Mouse (Mus musculus): Measurements from ENCODE around the gene Tssc4. TPM values are rescaled to one million over a fixed set of nuclear protein-coding genes. Genes with fewer than 3 reads are reported as not detected.
A peak's percentile ranks its signal among the peaks of the same experiment; 100 is the strongest.

Gene Tssc4
- polyA plus RNA-seq, 1 experiment from 2014 or later = 63.8 TPM

DNA sequence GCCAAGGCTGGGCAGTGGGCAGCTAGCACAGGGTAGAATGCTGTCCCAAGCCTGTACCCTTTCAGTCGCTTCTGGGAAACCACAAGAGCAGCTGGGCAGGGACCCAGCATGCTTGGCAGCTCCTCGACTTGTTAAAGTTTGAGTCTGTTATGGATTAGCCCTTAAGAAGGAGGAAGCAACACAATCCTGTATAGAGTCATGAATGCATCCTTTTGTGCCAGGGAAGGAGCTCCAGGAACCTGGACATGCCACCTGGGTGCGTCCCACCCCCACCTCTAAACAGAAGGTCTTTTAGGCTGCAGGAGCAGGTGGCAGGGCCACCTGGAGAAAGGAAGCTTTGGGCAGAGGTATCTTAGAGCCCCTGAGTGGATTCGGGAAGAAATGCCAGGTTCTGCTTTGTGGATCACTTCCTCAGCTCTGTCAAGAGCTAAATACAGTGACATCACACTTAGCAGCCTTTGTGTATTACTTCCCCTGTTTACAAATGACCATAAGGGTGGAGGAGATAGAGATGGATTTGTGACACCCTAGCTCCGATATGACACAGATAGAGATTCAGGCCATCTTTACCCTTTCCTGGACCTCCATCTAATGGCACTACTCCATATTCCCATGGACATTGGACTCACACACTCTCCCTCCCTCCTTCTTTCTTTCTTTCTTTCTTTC lies 9.7 kb upstream of the Tssc4 start:
- Histone ChIP-seq H3K27ac (ENCODE audit: low read depth, low read length) (no peak overlapping the region), H3K9ac (ENCODE audit: low read length) (no peak overlapping the region), H3K4me2 (no peak overlapping the region), H3K4me3 (ENCODE audit: low read depth, low read length) (no peak overlapping the region), H3K4me1 (ENCODE audit: control insufficient read depth, insufficient read depth, low read length) (peaks cover 10% of the 10 kb centered on the region), H3K9me3 (ENCODE audit: control insufficient read depth, low read length) (no peaks in the 10 kb centered on the region), H3K27me3 (ENCODE audit: control insufficient read depth, insufficient read depth, low read length) (no peaks in the 10 kb centered on the region), H3K36me3 (ENCODE audit: control insufficient read depth, insufficient read depth, low read length) (peaks cover 6% of the 10 kb centered on the region; the same call in 1 of the 2 replicates)
- no peak for ATAC-seq (ENCODE audit: low FRiP score)
- no peak for DNase-seq (ENCODE audit: low spot score, missing footprints)
- WGBS = 87% methylated on average over 5 of the region's 5 CpGs

DNA sequence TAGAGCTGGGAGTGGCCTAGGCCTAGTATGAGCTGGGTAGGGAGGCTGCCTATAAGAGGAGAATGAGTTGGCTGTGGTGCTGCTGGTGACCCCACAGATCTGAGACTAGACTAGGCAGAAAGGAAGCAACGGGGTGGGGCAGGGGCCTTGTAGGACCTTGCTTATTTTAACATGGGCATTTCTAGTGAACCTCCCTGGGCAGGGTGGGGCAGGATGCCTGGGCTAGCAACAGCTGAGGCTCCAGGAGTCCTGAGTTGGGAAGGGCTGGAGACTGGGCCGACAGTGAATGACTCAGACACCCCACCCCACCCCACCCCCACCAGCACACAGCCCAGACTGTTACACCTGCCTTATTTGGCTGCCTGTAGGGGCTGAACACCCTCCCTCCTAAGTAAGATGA lies 6.3 kb upstream of the Tssc4 start:
- WGBS = 89% methylated on average over 2 of the region's 2 CpGs
- ATAC-seq (ENCODE audit: low FRiP score) (no peak), DNase-seq (ENCODE audit: low spot score, missing footprints) (no peak)
- Histone ChIP-seq H3K4me3 (ENCODE audit: low read depth, low read length) (no peak overlapping the region), H3K9me3 (ENCODE audit: control insufficient read depth, low read length) (no peaks in the 10 kb centered on the region), H3K4me1 (ENCODE audit: control insufficient read depth, insufficient read depth, low read length) (peaks cover under 1% of the 10 kb centered on the region), H3K4me2 (no peak overlapping the region), H3K9ac (ENCODE audit: low read length) (no peak overlapping the region), H3K27me3 (ENCODE audit: control insufficient read depth, insufficient read depth, low read length) (no peaks in the 10 kb centered on the region), H3K27ac (ENCODE audit: low read depth, low read length) (no peak overlapping the region), H3K36me3 (ENCODE audit: control insufficient read depth, insufficient read depth, low read length) (peaks cover 23% of the 10 kb centered on the region)

DNA sequence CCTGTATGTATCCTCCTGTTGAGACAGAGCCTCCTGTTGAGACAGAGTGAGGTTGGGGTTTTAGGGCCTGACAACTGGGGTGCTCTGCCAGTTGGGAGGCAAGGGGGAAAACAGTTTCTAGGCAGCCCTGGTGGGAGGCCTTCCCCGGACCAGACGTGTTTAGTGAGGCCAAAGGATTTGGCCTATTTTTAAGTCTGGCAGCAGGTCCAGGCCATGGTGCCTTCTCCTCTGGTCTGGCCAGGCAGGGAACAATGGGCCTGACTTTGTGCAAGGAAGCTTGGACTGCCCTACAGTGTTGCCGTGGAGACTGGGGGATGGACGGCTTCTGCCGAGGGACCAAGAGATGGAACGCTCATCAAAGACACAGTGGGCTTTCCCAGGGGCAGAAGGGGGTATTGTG lies 4.8 kb upstream of the Tssc4 start:
- Histone ChIP-seq H3K9ac (ENCODE audit: low read length) (no peak overlapping the region), H3K4me3 (ENCODE audit: low read depth, low read length) (no peak overlapping the region), H3K4me2 (no peak overlapping the region), H3K27ac (ENCODE audit: low read depth, low read length) (no peak overlapping the region), H3K9me3 (ENCODE audit: control insufficient read depth, low read length) (no peaks in the 10 kb centered on the region), H3K27me3 (ENCODE audit: control insufficient read depth, insufficient read depth, low read length) (no peaks in the 10 kb centered on the region), H3K4me1 (ENCODE audit: control insufficient read depth, insufficient read depth, low read length) (peaks cover 10% of the 10 kb centered on the region), H3K36me3 (ENCODE audit: control insufficient read depth, insufficient read depth, low read length) (peaks cover 23% of the 10 kb centered on the region)
- no peak for DNase-seq (ENCODE audit: low spot score, missing footprints)
- WGBS = 34% methylated on average over 6 of the region's 6 CpGs
- no peak for ATAC-seq (ENCODE audit: low FRiP score)

DNA sequence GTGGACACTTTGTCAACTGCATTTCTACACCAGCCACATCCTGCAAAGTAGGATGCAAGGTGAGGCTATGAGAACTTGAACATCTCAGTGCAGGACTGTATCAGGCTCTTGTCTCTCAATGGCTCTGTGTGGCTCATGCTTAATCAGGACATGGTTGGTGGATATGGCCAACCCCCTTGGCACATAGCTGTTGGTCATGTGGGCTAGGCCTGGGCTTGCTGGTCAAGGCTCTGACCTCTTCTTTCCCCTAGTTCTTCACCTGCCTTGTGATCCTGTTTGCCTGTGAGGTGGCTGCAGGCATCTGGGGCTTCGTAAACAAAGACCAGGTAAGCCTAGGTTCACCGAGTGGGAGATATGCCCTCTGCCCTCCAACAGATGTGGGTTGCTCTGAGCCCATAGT lies 3.4 kb upstream of the Tssc4 start:
- H3K9ac ChIP-seq (ENCODE audit: low read length) = no peak overlapping the region
- DNase-seq (ENCODE audit: low spot score, missing footprints) (no peak), ATAC-seq (ENCODE audit: low FRiP score) (no peak)
- no peak overlapping the region for H3K4me2 ChIP-seq
- H3K4me1 ChIP-seq (ENCODE audit: control insufficient read depth, insufficient read depth, low read length) = peaks cover 18% of the 10 kb centered on the region
- no peak overlapping the region for H3K27ac ChIP-seq (ENCODE audit: low read depth, low read length)
- no peak overlapping the region for H3K4me3 ChIP-seq (ENCODE audit: low read depth, low read length)
- H3K9me3 ChIP-seq (ENCODE audit: control insufficient read depth, low read length) = no peaks in the 10 kb centered on the region
- H3K27me3 ChIP-seq (ENCODE audit: control insufficient read depth, insufficient read depth, low read length) = no peaks in the 10 kb centered on the region
- 95% methylated on average over 2 of the region's 2 CpGs for WGBS
- H3K36me3 ChIP-seq (ENCODE audit: control insufficient read depth, insufficient read depth, low read length) = peaks cover 23% of the 10 kb centered on the region

GRCm38 (mm10) chr7:143067469-143067868 lies 1.6 kb upstream of the Tssc4 start:
- no peak overlapping the region for H3K4me2 ChIP-seq
- no peak overlapping the region for H3K4me3 ChIP-seq (ENCODE audit: low read depth, low read length)
- no peaks in the 10 kb centered on the region for H3K27me3 ChIP-seq (ENCODE audit: control insufficient read depth, insufficient read depth, low read length)
- H3K27ac ChIP-seq (ENCODE audit: low read depth, low read length) = no peak overlapping the region
- H3K9ac ChIP-seq (ENCODE audit: low read length) = no peak overlapping the region; the same call in 1 of the 2 replicates
- DNase-seq (ENCODE audit: low spot score, missing footprints) = no peak
- no peaks in the 10 kb centered on the region for H3K9me3 ChIP-seq (ENCODE audit: control insufficient read depth, low read length)
- peaks cover 20% of the 10 kb centered on the region for H3K4me1 ChIP-seq (ENCODE audit: control insufficient read depth, insufficient read depth, low read length)
- WGBS = 84% methylated on average over 2 of the region's 2 CpGs
- peaks cover 23% of the 10 kb centered on the region for H3K36me3 ChIP-seq (ENCODE audit: control insufficient read depth, insufficient read depth, low read length)
- ATAC-seq (ENCODE audit: low FRiP score) = no peak

GRCm38 (mm10) chr7:143067897-143068296 lies 1.2 kb upstream of the Tssc4 start:
- Histone ChIP-seq H3K4me3 (ENCODE audit: low read depth, low read length) (peak overlapping the region; percentile 88), H3K9ac (ENCODE audit: low read length) (peak overlapping the region; percentile 72)
- 88% methylated on average over 3 of the region's 3 CpGs for WGBS

GRCm38 (mm10) chr7:143068316-143068881 lies 650 bp upstream of the Tssc4 start:
- Histone ChIP-seq H3K36me3 (ENCODE audit: control insufficient read depth, insufficient read depth, low read length) (peaks cover 17% of the 10 kb centered on the region), H3K4me3 (ENCODE audit: low read depth, low read length) (peak overlapping the region; percentile 88), H3K27ac (ENCODE audit: low read depth, low read length) (peak overlapping the region; percentile 93), H3K4me2 (peak overlapping the region; percentile 67), H3K27me3 (ENCODE audit: control insufficient read depth, insufficient read depth, low read length) (no peaks in the 10 kb centered on the region), H3K4me1 (ENCODE audit: control insufficient read depth, insufficient read depth, low read length) (peaks cover 20% of the 10 kb centered on the region), H3K9me3 (ENCODE audit: control insufficient read depth, low read length) (no peaks in the 10 kb centered on the region), H3K9ac (ENCODE audit: low read length) (peak overlapping the region; percentile 72)
- 42% methylated on average over 13 of the region's 13 CpGs for WGBS
- 0 out of 2 replicates have a peak, but pooled peaks have one; percentile 1 for ATAC-seq (ENCODE audit: low FRiP score)
- DNase-seq (ENCODE audit: low spot score, missing footprints) = peak; percentile 91

More at GRCm38 (mm10) chr7:143067897-143068296, 1.2 kb upstream of the Tssc4 start:
- no peaks in the 10 kb centered on the region for H3K27me3 ChIP-seq (ENCODE audit: control insufficient read depth, insufficient read depth, low read length)
- no peaks in the 10 kb centered on the region for H3K9me3 ChIP-seq (ENCODE audit: control insufficient read depth, low read length)
- DNase-seq (ENCODE audit: low spot score, missing footprints) (no peak), ATAC-seq (ENCODE audit: low FRiP score) (no peak)
- peak overlapping the region; percentile 93 for H3K27ac ChIP-seq (ENCODE audit: low read depth, low read length)
- H3K4me1 ChIP-seq (ENCODE audit: control insufficient read depth, insufficient read depth, low read length) = peaks cover 20% of the 10 kb centered on the region
- peaks cover 22% of the 10 kb centered on the region for H3K36me3 ChIP-seq (ENCODE audit: control insufficient read depth, insufficient read depth, low read length)
- peak overlapping the region; percentile 67 for H3K4me2 ChIP-seq

DNA sequence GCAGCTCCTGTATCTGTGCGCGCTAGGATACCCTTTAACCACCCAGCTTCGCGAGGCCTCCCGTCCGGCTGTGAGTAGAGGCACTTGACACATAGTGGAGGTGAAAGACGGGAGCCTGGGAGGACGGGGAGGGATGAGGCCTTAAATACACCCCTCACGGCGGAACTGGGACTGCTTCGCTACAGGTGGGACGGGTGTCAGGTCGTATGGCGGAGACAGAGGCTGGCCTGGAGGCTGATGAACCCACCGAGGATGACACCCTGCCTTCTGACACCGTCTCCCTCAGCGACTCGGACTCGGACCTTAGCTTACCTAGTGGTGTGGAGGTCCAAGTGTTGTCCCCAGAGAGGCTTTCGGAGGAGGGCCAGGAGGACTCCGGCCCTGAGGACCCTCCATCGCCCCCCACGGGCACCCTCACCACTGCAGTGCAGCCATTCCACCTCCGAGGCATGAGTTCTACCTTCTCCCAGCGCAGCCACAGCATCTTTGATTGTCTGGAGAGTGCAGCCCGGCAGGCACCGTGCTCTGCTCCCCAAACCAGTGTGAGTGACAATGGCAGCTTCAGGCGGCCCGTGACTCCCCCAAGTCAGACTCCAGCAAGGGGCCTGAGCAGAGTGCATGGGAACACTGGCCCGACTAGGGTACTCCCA lies 827 bp downstream of the Tssc4 start:
- Histone ChIP-seq H3K4me3 (ENCODE audit: low read depth, low read length) (peak overlapping the region; percentile 88), H3K27ac (ENCODE audit: low read depth, low read length) (peak overlapping the region; percentile 62; the same call in 1 of the 2 replicates), H3K36me3 (ENCODE audit: control insufficient read depth, insufficient read depth, low read length) (peaks cover 15% of the 10 kb centered on the region), H3K9ac (ENCODE audit: low read length) (peak overlapping the region; percentile 94), H3K4me2 (peak overlapping the region; percentile 97), H3K9me3 (ENCODE audit: control insufficient read depth, low read length) (no peaks in the 10 kb centered on the region), H3K27me3 (ENCODE audit: control insufficient read depth, insufficient read depth, low read length) (no peaks in the 10 kb centered on the region), H3K4me1 (ENCODE audit: control insufficient read depth, insufficient read depth, low read length) (peaks cover 20% of the 10 kb centered on the region)
- ATAC-seq (ENCODE audit: low FRiP score) = no peak
- 11% methylated on average over 30 of the region's 30 CpGs for WGBS
- DNase-seq (ENCODE audit: low spot score, missing footprints) = peak; percentile 86

GRCm38 (mm10) chr7:143070506-143071070 lies 1.5 kb downstream of the Tssc4 start:
- peak overlapping the region; percentile 94 for H3K9ac ChIP-seq (ENCODE audit: low read length)
- peak overlapping the region; percentile 88 for H3K4me3 ChIP-seq (ENCODE audit: low read depth, low read length)
- H3K4me1 ChIP-seq (ENCODE audit: control insufficient read depth, insufficient read depth, low read length) = peaks cover 20% of the 10 kb centered on the region
- DNase-seq (ENCODE audit: low spot score, missing footprints) (peak; percentile 85), ATAC-seq (ENCODE audit: low FRiP score) (no peak)
- no peak overlapping the region for H3K27ac ChIP-seq (ENCODE audit: low read depth, low read length)
- WGBS = 91% methylated on average over 10 of the region's 10 CpGs
- H3K4me2 ChIP-seq = peak overlapping the region; percentile 97
- peaks cover 11% of the 10 kb centered on the region; the same call in 1 of the 2 replicates for H3K36me3 ChIP-seq (ENCODE audit: control insufficient read depth, insufficient read depth, low read length)
- H3K9me3 ChIP-seq (ENCODE audit: control insufficient read depth, low read length) = no peaks in the 10 kb centered on the region
- H3K27me3 ChIP-seq (ENCODE audit: control insufficient read depth, insufficient read depth, low read length) = no peaks in the 10 kb centered on the region

All from midbrain, embryonic 11.5 days (tissue).